Mouse (Mus musculus): ENCODE data around the gene Gfm1. TPM values are rescaled to one million over a fixed set of nuclear protein-coding genes. Genes with fewer than 3 reads are reported as not detected.

Gene Gfm1
- polyA plus RNA-seq, 1 experiment from 2014 or later, result 24.3 TPM

- ATAC-seq, result no peak
- DNase-seq (ENCODE audit: low spot score), result no peak
- no peak overlapping the region for H3K27ac ChIP-seq (ENCODE audit: low read length)
- H3K36me3 ChIP-seq (ENCODE audit: insufficient read depth, low read length), result no peaks in the 10 kb centered on the region
- no peak overlapping the region for H3K4me3 ChIP-seq (ENCODE audit: low read depth, low read length)
- no peak overlapping the region for H3K4me2 ChIP-seq (replicated peaks; ENCODE audit: low read depth, low read length)
- H3K9me3 ChIP-seq (ENCODE audit: low read length), result no peaks in the 10 kb centered on the region
- 23% methylated on average over 4 of the region's 4 CpGs for WGBS
- H3K9ac ChIP-seq (replicated peaks; ENCODE audit: low read depth), result no peak overlapping the region
- H3K4me1 ChIP-seq (ENCODE audit: insufficient read depth, low read depth, low read length), result no peaks in the 10 kb centered on the region
- H3K27me3 ChIP-seq (replicated peaks; ENCODE audit: insufficient read depth, low read length), result no peaks in the 10 kb centered on the region
- TF ChIP-seq CTCF (IDR thresholded peaks at IDR 0.05), result no peak
- TF ChIP-seq EP300 (IDR thresholded peaks at IDR 0.05), result no peak
These were observed 60.3 kb downstream of the Gfm1 start for GRCm38 (mm10) chr3:67490156-67490555.

GRCm38 (mm10) chr3:67492086-67492869 lies 62.4 kb downstream of the Gfm1 start:
- Histone ChIP-seq H3K4me1 (ENCODE audit: insufficient read depth, low read depth, low read length) (no peaks in the 10 kb centered on the region), H3K9ac (replicated peaks; ENCODE audit: low read depth) (no peak overlapping the region), H3K36me3 (ENCODE audit: insufficient read depth, low read length) (no peaks in the 10 kb centered on the region), H3K27ac (ENCODE audit: low read length) (no peak overlapping the region), H3K27me3 (replicated peaks; ENCODE audit: insufficient read depth, low read length) (no peaks in the 10 kb centered on the region), H3K4me2 (replicated peaks; ENCODE audit: low read depth, low read length) (no peak overlapping the region), H3K9me3 (ENCODE audit: low read length) (no peaks in the 10 kb centered on the region), H3K4me3 (ENCODE audit: low read depth, low read length) (no peak overlapping the region)
- TF ChIP-seq CTCF (IDR thresholded peaks at IDR 0.05) (no peak), EP300 (IDR thresholded peaks at IDR 0.05) (no peak)
- WGBS, result 79% methylated on average over 8 of the region's 8 CpGs
- no peak for DNase-seq (ENCODE audit: low spot score)
- no peak for ATAC-seq

- 86% methylated on average over 8 of the region's 8 CpGs for WGBS
- Histone ChIP-seq H3K9me3 (ENCODE audit: low read length) (no peaks in the 10 kb centered on the region), H3K36me3 (ENCODE audit: insufficient read depth, low read length) (no peaks in the 10 kb centered on the region), H3K4me2 (replicated peaks; ENCODE audit: low read depth, low read length) (no peak overlapping the region), H3K9ac (replicated peaks; ENCODE audit: low read depth) (no peak overlapping the region), H3K4me1 (ENCODE audit: insufficient read depth, low read depth, low read length) (no peaks in the 10 kb centered on the region), H3K27ac (ENCODE audit: low read length) (no peak overlapping the region), H3K27me3 (replicated peaks; ENCODE audit: insufficient read depth, low read length) (no peaks in the 10 kb centered on the region), H3K4me3 (ENCODE audit: low read depth, low read length) (no peak overlapping the region)
- TF ChIP-seq EP300 (IDR thresholded peaks at IDR 0.05), result no peak
- no peak for TF ChIP-seq CTCF (IDR thresholded peaks at IDR 0.05)
- DNase-seq (ENCODE audit: low spot score), result no peak
- no peak for ATAC-seq
These were observed 63.2 kb downstream of the Gfm1 start for GRCm38 (mm10) chr3:67493132-67493531.

- ATAC-seq (no peak), DNase-seq (ENCODE audit: low spot score) (no peak)
- Histone ChIP-seq H3K27me3 (replicated peaks; ENCODE audit: insufficient read depth, low read length) (no peaks in the 10 kb centered on the region), H3K27ac (ENCODE audit: low read length) (no peak overlapping the region), H3K9me3 (ENCODE audit: low read length) (no peaks in the 10 kb centered on the region), H3K4me2 (replicated peaks; ENCODE audit: low read depth, low read length) (no peak overlapping the region), H3K9ac (replicated peaks; ENCODE audit: low read depth) (no peak overlapping the region), H3K4me3 (ENCODE audit: low read depth, low read length) (no peak overlapping the region), H3K4me1 (ENCODE audit: insufficient read depth, low read depth, low read length) (no peaks in the 10 kb centered on the region), H3K36me3 (ENCODE audit: insufficient read depth, low read length) (no peaks in the 10 kb centered on the region)
- no peak for TF ChIP-seq EP300 (IDR thresholded peaks at IDR 0.05)
- no peak for TF ChIP-seq CTCF (IDR thresholded peaks at IDR 0.05)
- 83% methylated on average over 10 of the region's 10 CpGs for WGBS
These were observed 66.4 kb downstream of the Gfm1 start for GRCm38 (mm10) chr3:67496310-67496709.

- no peak for ATAC-seq
- TF ChIP-seq EP300 (IDR thresholded peaks at IDR 0.05) (no peak), CTCF (IDR thresholded peaks at IDR 0.05) (no peak)
- Histone ChIP-seq H3K4me1 (ENCODE audit: insufficient read depth, low read depth, low read length) (no peaks in the 10 kb centered on the region), H3K27me3 (replicated peaks; ENCODE audit: insufficient read depth, low read length) (no peaks in the 10 kb centered on the region), H3K36me3 (ENCODE audit: insufficient read depth, low read length) (no peaks in the 10 kb centered on the region), H3K4me3 (ENCODE audit: low read depth, low read length) (no peak overlapping the region), H3K9me3 (ENCODE audit: low read length) (no peaks in the 10 kb centered on the region), H3K27ac (ENCODE audit: low read length) (no peak overlapping the region), H3K9ac (replicated peaks; ENCODE audit: low read depth) (no peak overlapping the region), H3K4me2 (replicated peaks; ENCODE audit: low read depth, low read length) (no peak overlapping the region)
- WGBS, result 52% methylated on average over 2 of the region's 2 CpGs
- no peak for DNase-seq (ENCODE audit: low spot score)
These were observed 68.1 kb downstream of the Gfm1 start for GRCm38 (mm10) chr3:67497998-67498397.

GRCm38 (mm10) chr3:67498773-67499405 lies 69.0 kb downstream of the Gfm1 start:
- H3K36me3 ChIP-seq (ENCODE audit: insufficient read depth, low read length), result no peaks in the 10 kb centered on the region
- H3K9ac ChIP-seq (replicated peaks; ENCODE audit: low read depth), result no peak overlapping the region
- no peak overlapping the region for H3K27ac ChIP-seq (ENCODE audit: low read length)
- ATAC-seq, result no peak
- no peak overlapping the region for H3K4me2 ChIP-seq (replicated peaks; ENCODE audit: low read depth, low read length)
- TF ChIP-seq EP300 (IDR thresholded peaks at IDR 0.05) (no peak), CTCF (IDR thresholded peaks at IDR 0.05) (no peak)
- no peaks in the 10 kb centered on the region for H3K27me3 ChIP-seq (replicated peaks; ENCODE audit: insufficient read depth, low read length)
- H3K4me3 ChIP-seq (ENCODE audit: low read depth, low read length), result no peak overlapping the region
- no peaks in the 10 kb centered on the region for H3K4me1 ChIP-seq (ENCODE audit: insufficient read depth, low read depth, low read length)
- DNase-seq (ENCODE audit: low spot score), result no peak
- WGBS, result 80% methylated on average over 8 of the region's 8 CpGs
- no peaks in the 10 kb centered on the region for H3K9me3 ChIP-seq (ENCODE audit: low read length)
